Mouse (Mus musculus) leukemia stem cell, adult 10-12 weeks (primary cell): Measurements from ENCODE around the gene Slc22a23. TPM values are rescaled to one million over a fixed set of nuclear protein-coding genes. Genes with fewer than 3 reads are reported as not detected.

Experiments
- polyA plus RNA-seq: library from polyadenylated mRNA; stranded (reverse); fragments of >175 nt; gene quantifications from 2 replicates; pipeline ENCODE4 v1.2.3, GENCODE M21; 2012; ENCODE audit warnings: low replicate concordance

Slc22a23 gene
- 108 and 123 TPM in 2 replicates for polyA plus RNA-seq

DNA sequence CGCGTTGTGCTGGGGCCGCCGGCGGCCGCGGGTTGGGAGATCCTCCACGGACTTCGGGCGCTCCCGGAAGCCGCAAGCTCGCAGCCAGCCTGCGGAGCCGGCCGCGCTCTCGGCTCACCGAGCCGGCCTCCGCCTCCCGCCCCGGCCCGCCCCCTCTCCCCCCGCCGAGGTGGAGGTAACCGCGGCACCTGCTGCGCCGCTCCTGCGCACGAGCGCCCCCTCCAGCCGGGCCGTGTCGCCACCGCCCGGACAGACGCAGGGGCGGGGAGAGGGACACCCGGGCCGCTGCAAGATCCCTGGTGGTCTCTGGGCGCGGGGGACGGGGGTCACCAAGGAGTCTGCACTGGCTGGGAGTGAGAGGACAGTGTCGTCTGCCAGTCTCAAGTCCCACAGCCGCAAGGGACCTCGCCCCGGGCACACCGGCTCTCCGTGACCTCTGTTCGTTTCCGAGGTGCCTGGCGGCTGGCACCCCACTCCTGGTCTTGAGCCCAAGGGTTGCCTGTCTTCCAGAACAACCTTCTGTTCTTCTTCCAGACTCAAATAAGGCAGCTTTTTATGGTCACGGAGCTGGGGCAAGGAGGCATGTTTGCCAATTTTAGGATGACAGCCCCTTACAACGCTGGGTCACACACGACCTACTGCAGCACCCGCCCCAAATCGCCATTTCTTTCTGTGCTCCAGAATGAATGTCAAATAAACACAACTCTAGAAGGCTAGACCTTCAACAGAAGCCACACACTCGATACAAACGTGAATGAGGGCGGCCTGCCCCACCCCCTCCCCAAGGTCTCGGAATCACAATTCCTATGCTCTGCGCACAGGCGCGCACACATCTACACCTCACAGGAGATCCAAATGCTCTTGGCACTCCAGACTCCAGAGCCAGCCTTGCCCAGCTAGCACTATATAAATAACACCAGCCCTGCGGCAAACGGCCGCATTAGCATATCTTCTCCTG is at the start of gene Slc22a23:
TSS of gene Slc22a23 (minus strand) at position 55 of the 958 bp plus-strand sequence.

DNA sequence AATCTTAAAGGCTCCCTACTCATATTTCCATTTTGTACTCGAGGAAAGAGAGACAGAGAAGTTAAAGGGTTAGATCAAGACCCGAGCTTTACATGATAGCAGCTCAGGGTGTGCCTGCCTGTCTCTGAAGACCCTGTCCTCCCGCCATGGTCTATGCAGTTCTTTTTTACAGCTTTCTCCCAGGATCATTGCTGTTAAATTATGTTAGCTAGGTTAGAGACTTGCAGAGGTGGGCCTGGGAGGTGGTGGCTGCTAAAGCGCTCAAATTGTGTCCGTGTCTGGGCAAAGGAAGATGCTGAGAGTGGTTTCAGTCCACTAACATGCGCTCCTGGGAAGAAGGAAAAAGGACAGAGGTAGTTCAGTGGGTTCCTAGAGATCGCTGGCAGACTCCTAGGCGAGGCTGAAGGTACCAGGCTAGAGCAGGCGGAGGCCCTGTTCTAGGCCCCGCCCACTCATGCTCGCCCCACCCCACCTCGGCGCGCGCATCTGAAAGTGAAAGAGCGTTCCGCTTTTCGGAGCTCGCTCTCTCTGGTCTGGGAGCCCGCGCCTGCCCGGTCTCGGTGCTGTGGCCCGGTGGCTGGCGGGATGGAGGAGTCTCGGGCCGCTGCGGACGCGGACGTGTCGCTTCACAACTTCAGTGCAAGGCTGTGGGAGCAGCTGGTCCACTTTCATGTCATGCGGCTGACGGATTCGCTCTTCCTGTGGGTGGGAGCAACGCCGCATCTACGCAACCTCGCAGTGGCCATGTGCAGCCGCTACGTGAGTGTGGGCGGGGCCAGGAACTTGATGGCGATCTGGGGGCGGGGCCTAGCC is 182.3 kb downstream of the Slc22a23 start, which contains the start of gene Psmg4:
TSS of gene Psmg4 (plus strand) at position 474 of the 813 bp plus-strand sequence.

DNA sequence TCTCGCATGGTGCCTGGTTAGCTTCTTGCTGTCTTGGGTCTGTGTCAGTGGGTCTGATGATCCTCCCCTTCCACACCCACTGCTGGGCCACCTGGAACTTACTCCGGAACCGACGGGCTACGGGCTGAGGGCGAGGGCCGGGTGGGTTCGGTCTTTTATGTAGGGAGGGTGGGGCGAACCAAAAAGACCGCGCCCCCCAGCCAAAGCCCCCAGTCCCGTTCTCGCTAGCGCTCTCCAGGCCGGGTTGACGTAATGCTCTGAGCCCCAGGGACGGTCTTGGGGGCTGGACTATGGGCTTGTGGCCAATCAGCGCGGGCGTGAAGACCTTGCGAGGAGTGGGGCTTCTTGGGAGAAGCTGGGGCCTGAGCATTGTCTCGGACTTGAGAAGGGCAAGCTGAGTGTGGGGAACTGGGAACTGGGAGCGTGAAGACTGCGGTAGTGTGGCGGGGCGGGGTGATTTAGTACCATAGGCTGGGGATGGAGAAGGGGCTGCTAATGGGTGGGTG is 214.7 kb downstream of the Slc22a23 start, which contains the start of gene Tubb2b:
TSS of gene Tubb2b (minus strand) at position 241 of the 506 bp plus-strand sequence.

Other genes with a start within 250 kb of the Slc22a23 start
- 1.1 and 2.6 TPM in 2 replicates for gene Tubb2b, start 214.7 kb downstream of the Slc22a23 start, polyA plus RNA-seq
- 33.0 and 74.8 TPM in 2 replicates for gene Psmg4, start 182.2 kb downstream of the Slc22a23 start, polyA plus RNA-seq